ENCODE assay signal across 9 mouse cellular contexts in genomic region chr16:10767158-10767557, GRCm38 (mm10). TPM values are rescaled to one million over a fixed set of nuclear protein-coding genes. Genes with fewer than 3 reads are reported as not detected.
DNase-seq lines count a peak whose midpoint lies in the region; ATAC-seq and TF ChIP-seq lines count a peak whose summit lies in the region.
"Had no signal": no experiment of that assay in that cellular context is flagged by ENCODE, and none has a peak within 500 bp of the region (broad histone marks: within the 10 kb centered on the region; RNA-seq: fewer than 3 reads in every experiment).

No protein-coding gene starts in this region.

- TF ChIP-seq CTCF in MEL (IDR thresholded peaks at IDR 0.05 in 2 of 3, conservative IDR thresholded peaks at IDR 0.05 in 1 of 3; ENCODE audit: control insufficient read depth in 1 of 3, insufficient read depth in 1 of 3, low read depth in 2 of 3, low read length in 3 of 3, poor library complexity in 1 of 3, severe bottlenecking in 1 of 3) = peak; percentile 69 to 92 (median 73)
- TF ChIP-seq CTCF in gastrocnemius, adult 2 months (IDR thresholded peaks at IDR 0.05) = peak; percentile 89

- H3K36me3 ChIP-seq in kidney, embryonic 16.5 days (ENCODE audit: insufficient read depth, low read length) = no peaks in the 10 kb centered on the region
- H3K36me3 ChIP-seq in MEL (ENCODE audit: control insufficient read depth in 1 of 2, insufficient read depth in 2 of 2, low read length in 2 of 2) = no peaks in the 10 kb centered on the region; a peak in 1 of 4 replicates

- no peak overlapping the region for H3K4me3 ChIP-seq in kidney, embryonic 16.5 days (ENCODE audit: low read length)
- no peak overlapping the region for H3K4me3 ChIP-seq in MEL (ENCODE audit: control insufficient read depth in 1 of 2, insufficient read depth in 1 of 2, low read depth in 2 of 2, low read length in 2 of 2)
- H3K4me3 ChIP-seq in gastrocnemius, adult 2 months = no peak overlapping the region

- no peak overlapping the region for H3K27ac ChIP-seq in kidney, embryonic 16.5 days (ENCODE audit: low read length)
- no peak overlapping the region for H3K27ac ChIP-seq in MEL (ENCODE audit: control insufficient read depth, low read depth, low read length)
- no peak overlapping the region for H3K27ac ChIP-seq in gastrocnemius, adult 2 months
- H3K27ac ChIP-seq: macrophage had no signal

- H3K4me2 ChIP-seq in kidney, embryonic 16.5 days (replicated peaks; ENCODE audit: low read depth, low read length) = no peak overlapping the region

- TF ChIP-seq RAD21 in MEL (IDR thresholded peaks at IDR 0.05; ENCODE audit: low read depth, low read length) = peak; percentile 56

- no peak for ATAC-seq in kidney, embryonic 16.5 days (ENCODE audit: low FRiP score, low TSS enrichment)

- no peaks in the 10 kb centered on the region for H3K79me2 ChIP-seq in MEL (ENCODE audit: control insufficient read depth, insufficient read depth, low read length, poor library complexity)

- DNase-seq in kidney, adult 11 months = peak; percentile 35
- peak; percentile 86 for DNase-seq in MEL (ENCODE audit: low read depth, low spot score)
- peak; percentile 39 for DNase-seq in cerebellum, adult 11-12 months
- DNase-seq in gastrocnemius, adult 2 months = peak; percentile 61
- peak; percentile 67 to 70 for DNase-seq in layer of hippocampus, postnatal 10 days (ENCODE audit: low spot score in 2 of 2)
- peak; percentile 93 for DNase-seq in naive thymus-derived CD4-positive, alpha-beta T cell, adult 2 months (ENCODE audit: low read depth)
- peak; percentile 87 for DNase-seq in thymus, postnatal 25 days

- H3K4me1 ChIP-seq in kidney, embryonic 16.5 days (ENCODE audit: insufficient read depth, low read length) = peaks cover 12% of the 10 kb centered on the region
- no peaks in the 10 kb centered on the region for H3K4me1 ChIP-seq in MEL (ENCODE audit: control insufficient read depth in 1 of 2, insufficient read depth in 2 of 2, low read length in 2 of 2)

- H3K9ac ChIP-seq in kidney, embryonic 16.5 days (replicated peaks; ENCODE audit: low read length) = no peak overlapping the region
- H3K9ac ChIP-seq in MEL (ENCODE audit: control insufficient read depth, low read depth, low read length, poor library complexity, severe bottlenecking) = no peak overlapping the region

- TF ChIP-seq POLR2A in MEL (IDR thresholded peaks at IDR 0.05; ENCODE audit: control insufficient read depth in 1 of 2, insufficient read depth in 1 of 2, low read depth in 1 of 2, low read length in 2 of 2, poor library complexity in 1 of 2) = no peak

- intact Hi-C loops in gastrocnemius, adult 2 months (cut with DNase I) = loop anchor here (5.0 kb wide), 3 partner anchors 100 to 200 kb away; no protein-coding TSS in a partner anchor

- H3K27me3 ChIP-seq in kidney, embryonic 16.5 days (ENCODE audit: insufficient read depth, low read length) = no peaks in the 10 kb centered on the region
- no peaks in the 10 kb centered on the region; a peak in 1 of 4 replicates for H3K27me3 ChIP-seq in MEL (ENCODE audit: control insufficient read depth in 1 of 2, insufficient read depth in 2 of 2, low read length in 2 of 2)

- TF ChIP-seq EP300 in MEL (IDR thresholded peaks at IDR 0.05; ENCODE audit: low read depth in 1 of 2, low read length in 2 of 2) = no peak

- H3K9me3 ChIP-seq in kidney, embryonic 16.5 days (ENCODE audit: low read length) = no peaks in the 10 kb centered on the region
- H3K9me3 ChIP-seq in MEL (replicated peaks; ENCODE audit: insufficient read depth, low read length) = no peaks in the 10 kb centered on the region

- 51% methylated on average over 4 of the region's 4 CpGs for whole genome bisulfite sequencing in kidney, embryonic 16.5 days

TF ChIP-seq in MEL, 35 proteins besides CTCF, POLR2A, EP300 and RAD21:
- TF ChIP-seq ELF1 (IDR thresholded peaks at IDR 0.05; ENCODE audit: low read depth, low read length) = peak; percentile 46; the same call in 1 of the 2 replicates
- peak; percentile 67 for TF ChIP-seq SMC3 (IDR thresholded peaks at IDR 0.05; ENCODE audit: low read depth, low read length)
- TF ChIP-seq GABPA (IDR thresholded peaks at IDR 0.05; ENCODE audit: low read depth, low read length) = no peak
- peak; percentile 31; the same call in 1 of the 2 replicates for TF ChIP-seq ZC3H11A (IDR thresholded peaks at IDR 0.05; ENCODE audit: low read depth, low read length)

RNA-seq across cellular contexts. Expression of gene Socs1, which starts 18.2 kb away (rescaled TPM):
- 5.8 and 7.3 TPM in 2 replicates for polyA plus RNA-seq in kidney, embryonic 16.5 days (2015; fragmentation: Nextera tagmentation; extraction: Ambion mirVana)
- total RNA-seq in MEL (2012; rRNA removed) = 0.07 and 0.12 TPM in 2 replicates
- polyA plus RNA-seq in MEL (2012; ENCODE audit: insufficient read depth in 1 of 2, insufficient read length in 2 of 2, low read depth in 1 of 2, low replicate concordance in 2 of 2, missing spikeins in 1 of 2) = under 1 TPM in 1 of 2 experiments, not detected in 1; 0.36 TPM
- under 1 TPM; 0.33 to 0.61 TPM for total RNA-seq in gastrocnemius, adult 2 months (2021)
- total RNA-seq in layer of hippocampus, postnatal 10 days (2021) = 1 to 10 TPM; 1.3 to 1.5 TPM

RNA-seq across cellular contexts. Expression of gene Tnp2, which starts 21.3 kb away (rescaled TPM):
- polyA plus RNA-seq in kidney, embryonic 16.5 days (2015; fragmentation: Nextera tagmentation; extraction: Ambion mirVana) = not detected in 2 replicates
- total RNA-seq in MEL (2012; rRNA removed) = not detected in 2 replicates
- polyA plus RNA-seq in MEL (2012; ENCODE audit: insufficient read depth in 1 of 2, insufficient read length in 2 of 2, low read depth in 1 of 2, low replicate concordance in 2 of 2, missing spikeins in 1 of 2) = not detected
- not detected for total RNA-seq in gastrocnemius, adult 2 months (2021)
- total RNA-seq in layer of hippocampus, postnatal 10 days (2021) = not detected
- polyA plus RNA-seq: macrophage had no signal

RNA-seq across cellular contexts. Expression of gene Prm3, which starts 23.6 kb away (rescaled TPM):
- not detected in 2 replicates for polyA plus RNA-seq in kidney, embryonic 16.5 days (2015; fragmentation: Nextera tagmentation; extraction: Ambion mirVana)
- not detected in 2 replicates for total RNA-seq in MEL (2012; rRNA removed)
- polyA plus RNA-seq in MEL (2012; ENCODE audit: insufficient read depth in 1 of 2, insufficient read length in 2 of 2, low read depth in 1 of 2, low replicate concordance in 2 of 2, missing spikeins in 1 of 2) = not detected
- not detected for total RNA-seq in gastrocnemius, adult 2 months (2021)
- not detected for total RNA-seq in layer of hippocampus, postnatal 10 days (2021)
- polyA plus RNA-seq: macrophage had no signal

RNA-seq across cellular contexts. Expression of gene Prm2, which starts 28.8 kb away (rescaled TPM):
- polyA plus RNA-seq in kidney, embryonic 16.5 days (2015; fragmentation: Nextera tagmentation; extraction: Ambion mirVana) = not detected in 2 replicates
- total RNA-seq in MEL (2012; rRNA removed) = not detected in 2 replicates
- polyA plus RNA-seq in MEL (2012; ENCODE audit: insufficient read depth in 1 of 2, insufficient read length in 2 of 2, low read depth in 1 of 2, low replicate concordance in 2 of 2, missing spikeins in 1 of 2) = not detected
- total RNA-seq in gastrocnemius, adult 2 months (2021) = not detected
- total RNA-seq in layer of hippocampus, postnatal 10 days (2021) = not detected
- polyA plus RNA-seq: macrophage had no signal

RNA-seq across cellular contexts. Expression of gene Prm1, which starts 38.5 kb away (rescaled TPM):
- polyA plus RNA-seq in kidney, embryonic 16.5 days (2015; fragmentation: Nextera tagmentation; extraction: Ambion mirVana) = not detected in 2 replicates
- total RNA-seq in MEL (2012; rRNA removed) = not detected in 2 replicates
- not detected for polyA plus RNA-seq in MEL (2012; ENCODE audit: insufficient read depth in 1 of 2, insufficient read length in 2 of 2, low read depth in 1 of 2, low replicate concordance in 2 of 2, missing spikeins in 1 of 2)
- not detected for total RNA-seq in gastrocnemius, adult 2 months (2021)
- total RNA-seq in layer of hippocampus, postnatal 10 days (2021) = not detected
- polyA plus RNA-seq: macrophage had no signal

Comparison
In these comparisons a context has a peak if more than half of its experiments do, and no peak if none do; other contexts are left out.
1. DNase-seq: peak in every context shown above with its lines; median percentile 93 in naive thymus-derived CD4-positive, alpha-beta T cell, adult 2 months; 87 in thymus, postnatal 25 days; 86 in MEL; 68 in layer of hippocampus, postnatal 10 days; 61 in gastrocnemius, adult 2 months; 39 in cerebellum, adult 11-12 months; 35 in kidney, adult 11 months.